Mouse (Mus musculus) brown adipose tissue, adult 24 weeks (tissue): ENCODE results near the gene Ube2f. TPM values are rescaled to one million over a fixed set of nuclear protein-coding genes. Genes with fewer than 3 reads are reported as not detected.

Experiments
- H3K27ac ChIP-seq: fragments of 200-500 bp; replicated peaks from 2 replicates; pipeline ENCODE4 v1.5.1; 2012; ENCODE audit warnings: low read depth, mild to moderate bottlenecking, low read length
- H3K4me1 ChIP-seq: fragments of 200-500 bp; 2 replicates; pipeline ENCODE4 v1.6.1; 2012; ENCODE audit warnings: low read length, mixed read lengths; ENCODE audit not compliant: control insufficient read depth, insufficient read depth, insufficient read length
- H3K4me3 ChIP-seq: fragments of 200-500 bp; 2 replicates; pipeline ENCODE4 v1.5.1; 2012; ENCODE audit warnings: low read depth, mild to moderate bottlenecking, low read length, moderate library complexity; ENCODE audit not compliant: insufficient read depth
- polyA plus RNA-seq: library from polyadenylated mRNA; stranded (reverse); fragments of >200 nt; gene quantifications from 2 replicates; pipeline ENCODE4 v1.2.4, GENCODE M21; 2012; ENCODE audit not compliant: missing spikeins, insufficient read depth, insufficient read length

The Ube2f gene
- polyA plus RNA-seq, 1 experiment, result 74.2 TPM

DNA sequence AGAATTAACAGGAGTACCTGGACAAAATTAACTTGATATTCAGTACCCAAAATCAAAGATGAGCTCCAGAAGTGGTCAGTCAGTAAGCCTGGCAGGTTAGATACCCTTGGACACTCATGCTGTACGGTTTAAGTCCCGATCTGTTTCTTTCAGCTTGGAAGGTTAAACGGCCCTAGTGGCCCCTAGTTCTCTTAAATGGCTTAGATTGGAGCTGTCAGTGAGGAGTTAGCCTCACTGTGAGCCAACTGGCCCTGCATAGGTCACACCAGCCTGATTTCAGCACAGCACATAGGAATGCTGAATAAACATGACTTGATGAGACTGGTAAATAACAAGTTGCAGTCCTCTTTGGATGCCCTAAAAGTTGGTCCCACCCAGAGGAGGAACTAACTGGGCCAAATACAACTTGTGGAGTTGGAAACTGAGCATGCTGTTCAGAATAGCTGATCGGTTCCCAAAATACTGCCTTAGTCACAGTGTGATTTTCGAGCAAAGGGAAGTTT is 1.1 kb downstream of the Ube2f start:
- peaks cover 13% of the 10 kb centered on the region; the same call in 1 of the 2 replicates for H3K4me1 ChIP-seq
- H3K4me3 ChIP-seq, result peak overlapping the region; percentile 88
- peak overlapping the region; percentile 98 for H3K27ac ChIP-seq

DNA sequence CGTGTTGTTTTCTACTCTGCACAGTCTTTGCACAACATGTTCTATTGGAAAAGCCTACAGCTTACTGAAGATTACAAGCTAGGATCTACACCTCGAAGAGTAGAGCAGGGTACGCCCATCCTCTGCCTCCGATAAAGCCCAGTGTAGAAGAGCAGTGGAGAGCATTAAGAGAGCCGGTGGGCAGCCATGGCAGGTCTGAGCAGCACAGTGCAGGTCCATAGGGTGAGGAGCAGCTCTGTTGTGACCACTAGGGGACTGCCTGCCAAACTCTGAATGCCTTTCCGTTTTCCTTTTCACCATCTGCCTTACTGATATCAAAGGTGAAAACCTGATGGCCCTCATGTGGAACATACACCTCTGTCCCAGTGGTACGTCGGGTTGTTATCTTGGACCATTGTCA is 1.8 kb downstream of the Ube2f start:
- Histone ChIP-seq H3K27ac (no peak overlapping the region), H3K4me3 (peak overlapping the region; percentile 34)

DNA sequence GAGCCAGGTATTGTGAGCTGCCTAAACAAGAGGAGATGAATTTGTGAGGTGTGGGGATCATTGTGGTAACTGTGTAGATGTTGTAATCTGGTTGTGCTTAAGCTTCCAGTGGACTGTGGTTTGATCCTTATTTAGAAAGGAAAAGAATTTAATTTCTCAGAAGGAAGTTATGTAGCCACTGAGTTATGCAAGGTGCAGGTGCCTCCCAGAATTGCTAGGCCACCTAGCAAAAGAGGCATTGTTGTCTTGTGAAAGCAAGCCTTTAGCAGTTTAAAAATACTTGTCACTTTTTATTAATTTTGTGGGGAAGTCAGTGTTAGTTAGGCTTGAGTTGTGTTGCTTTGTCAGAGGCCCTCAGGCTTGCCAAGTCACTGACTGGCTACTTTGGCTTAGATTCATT is 7.8 kb downstream of the Ube2f start:
- no peak overlapping the region for H3K27ac ChIP-seq
- peaks cover 9% of the 10 kb centered on the region for H3K4me1 ChIP-seq
- H3K4me3 ChIP-seq, result no peak overlapping the region

More for the DNA sequence above, 1.8 kb downstream of the Ube2f start:
- H3K4me1 ChIP-seq, result peaks cover 13% of the 10 kb centered on the region; the same call in 1 of the 2 replicates

DNA sequence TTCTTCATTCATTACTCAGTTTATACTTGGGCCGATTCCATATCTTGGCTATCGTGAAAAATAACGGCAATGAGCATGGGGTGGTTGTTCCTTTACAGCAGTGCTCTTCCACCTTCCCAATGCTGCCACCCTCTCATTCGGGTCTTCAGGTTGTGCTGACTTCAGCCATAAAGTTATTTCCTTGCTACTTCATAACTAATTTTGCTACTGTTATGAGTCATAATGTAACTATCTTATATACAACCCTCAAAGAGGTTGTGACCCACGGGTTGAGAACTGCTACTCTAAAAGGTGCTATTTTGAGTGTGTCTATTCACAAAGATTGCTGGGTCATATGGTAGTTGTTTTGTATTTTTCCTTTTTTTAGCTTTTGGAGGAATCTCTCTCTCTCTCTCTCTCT is 9.7 kb downstream of the Ube2f start:
- no peak overlapping the region for H3K4me3 ChIP-seq
- peaks cover 5% of the 10 kb centered on the region for H3K4me1 ChIP-seq
- H3K27ac ChIP-seq, result no peak overlapping the region

DNA sequence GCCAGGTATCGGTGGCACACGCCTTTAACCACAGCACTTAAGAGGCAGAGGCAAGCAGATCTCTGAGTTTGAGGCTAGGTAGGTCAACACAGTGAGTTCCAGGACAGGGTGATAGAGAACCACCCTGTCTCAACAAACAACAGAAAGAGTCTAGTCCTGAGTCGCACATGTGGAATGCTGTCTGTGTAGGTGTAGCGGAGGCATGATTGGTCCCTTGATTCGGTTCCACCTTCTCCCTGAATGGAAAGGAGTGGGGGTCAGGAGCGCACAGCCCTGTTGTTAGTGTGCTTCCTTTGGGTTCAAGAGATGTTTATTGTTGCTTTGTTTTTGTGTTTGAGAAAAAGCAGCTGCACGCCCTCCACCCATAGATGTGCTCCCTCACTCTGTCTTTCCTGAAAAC is 12.4 kb downstream of the Ube2f start:
- Histone ChIP-seq H3K27ac (no peak overlapping the region), H3K4me1 (peaks cover under 1% of the 10 kb centered on the region), H3K4me3 (no peak overlapping the region)

DNA sequence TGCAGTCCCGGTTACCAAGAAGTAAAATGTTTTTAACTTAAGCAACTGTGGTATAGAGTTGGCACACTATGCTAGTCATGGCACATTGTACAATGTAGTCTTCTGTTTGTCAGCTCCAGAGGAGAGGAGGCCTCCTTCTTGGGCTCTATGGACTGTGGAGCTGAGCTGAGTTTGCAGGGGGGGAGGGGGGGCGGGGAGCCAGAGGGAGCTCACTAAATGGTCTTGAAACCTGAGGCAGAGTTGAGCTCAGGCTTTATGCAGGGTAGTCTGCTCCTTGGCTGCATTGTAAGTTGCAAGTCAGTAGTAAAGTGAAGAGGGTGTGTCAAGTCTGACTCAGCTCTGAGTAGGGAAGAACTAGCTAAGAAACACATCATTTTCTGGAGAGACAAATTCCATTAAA is 22.2 kb downstream of the Ube2f start:
- Histone ChIP-seq H3K4me1 (no peaks in the 10 kb centered on the region), H3K27ac (no peak overlapping the region), H3K4me3 (no peak overlapping the region)

DNA sequence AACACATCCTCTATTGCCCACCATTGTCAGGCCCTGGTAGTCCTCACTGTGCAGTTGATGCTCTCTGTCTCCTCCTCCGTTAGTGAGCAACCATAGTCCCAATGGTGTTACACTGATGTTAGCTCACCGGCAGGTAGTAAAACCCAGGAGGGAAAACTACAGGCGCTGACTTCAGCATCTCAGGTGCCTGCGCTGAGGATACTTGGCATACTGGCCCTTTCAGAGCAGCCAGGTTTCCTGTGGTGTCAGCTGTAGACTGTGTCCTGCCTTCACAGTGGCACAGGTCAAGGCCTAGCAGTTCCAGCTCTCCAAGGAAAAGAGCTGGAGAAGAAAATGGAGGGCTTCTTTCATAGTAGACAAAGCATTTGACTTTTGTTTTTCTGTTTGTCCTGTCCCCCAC is 26.5 kb downstream of the Ube2f start:
- H3K4me3 ChIP-seq, result no peak overlapping the region
- no peak overlapping the region for H3K27ac ChIP-seq
- H3K4me1 ChIP-seq, result no peaks in the 10 kb centered on the region

DNA sequence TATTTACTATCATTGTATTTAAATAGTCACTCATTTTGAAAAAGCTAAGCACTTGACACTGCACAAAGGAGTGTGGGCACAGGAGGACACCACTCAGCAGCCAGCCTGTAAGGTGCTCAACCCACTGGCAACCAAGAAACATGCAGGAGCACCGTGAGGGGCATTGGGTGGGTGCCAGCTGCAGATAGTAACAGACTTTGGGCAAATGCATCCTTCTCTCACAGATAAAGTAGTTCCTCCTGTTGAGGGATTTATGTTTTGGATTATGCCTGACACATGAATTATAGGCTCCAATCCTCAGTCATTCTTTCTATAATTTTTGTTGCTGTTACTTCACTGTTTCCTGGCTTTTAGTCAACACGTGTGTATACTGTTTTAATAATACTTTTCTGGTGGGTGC is 27.4 kb downstream of the Ube2f start:
- Histone ChIP-seq H3K27ac (no peak overlapping the region), H3K4me3 (no peak overlapping the region), H3K4me1 (no peaks in the 10 kb centered on the region)

DNA sequence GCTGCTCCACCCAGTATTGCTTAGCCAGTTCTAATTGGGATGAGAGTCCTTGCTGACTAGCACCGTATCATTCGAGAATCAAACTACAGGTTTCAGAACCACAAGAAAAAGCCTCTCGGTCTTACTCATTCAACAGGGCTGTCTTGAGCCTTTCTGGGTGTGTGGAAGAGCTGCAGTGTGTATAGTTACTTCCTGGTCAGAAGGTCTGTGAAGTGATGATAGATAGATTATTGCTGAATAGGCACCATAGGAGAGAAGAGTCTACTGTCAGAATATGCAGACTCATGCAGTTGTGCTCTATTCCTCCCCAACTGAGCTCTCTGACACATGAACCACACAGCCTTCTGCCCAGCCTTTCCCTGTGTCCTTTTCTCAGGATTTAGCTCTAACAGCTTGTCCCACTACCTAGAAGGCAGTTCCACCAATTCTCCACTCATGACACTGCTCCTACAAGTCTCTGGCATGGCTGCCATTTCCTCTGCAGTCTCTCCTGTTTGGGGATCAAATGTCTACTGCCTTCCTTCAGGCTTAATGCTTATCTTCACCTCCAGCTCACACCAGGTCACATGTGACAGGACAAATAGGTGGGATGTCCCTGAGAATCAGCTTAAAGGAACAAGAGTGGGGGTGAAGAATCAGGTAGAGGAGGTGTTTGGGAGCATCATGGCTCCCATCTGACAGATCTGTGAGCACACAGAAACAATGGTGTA is 28.5 kb downstream of the Ube2f start:
- H3K4me1 ChIP-seq, result no peaks in the 10 kb centered on the region
- H3K4me3 ChIP-seq, result no peak overlapping the region
- H3K27ac ChIP-seq, result no peak overlapping the region

DNA sequence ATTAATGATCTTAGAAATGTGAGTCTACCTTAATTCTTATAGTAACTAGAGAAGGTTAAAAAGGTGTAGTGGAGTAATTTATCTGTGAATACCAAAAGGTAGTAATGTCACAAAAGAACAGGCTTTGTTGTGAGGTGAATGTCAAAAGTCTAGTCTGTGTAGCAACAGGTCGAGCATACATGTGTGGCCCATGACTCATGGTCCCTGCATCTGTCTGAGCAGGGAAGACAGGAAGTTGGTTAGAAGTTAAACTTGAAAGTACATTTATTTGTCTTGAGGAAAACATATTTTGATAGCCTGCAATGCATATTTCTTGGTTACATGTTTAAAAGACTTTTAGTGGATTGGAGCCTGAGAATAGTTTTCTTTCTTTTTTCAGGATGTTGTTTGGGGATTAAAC is 29.0 kb downstream of the Ube2f start:
- no peaks in the 10 kb centered on the region for H3K4me1 ChIP-seq
- no peak overlapping the region for H3K27ac ChIP-seq
- H3K4me3 ChIP-seq, result no peak overlapping the region

DNA sequence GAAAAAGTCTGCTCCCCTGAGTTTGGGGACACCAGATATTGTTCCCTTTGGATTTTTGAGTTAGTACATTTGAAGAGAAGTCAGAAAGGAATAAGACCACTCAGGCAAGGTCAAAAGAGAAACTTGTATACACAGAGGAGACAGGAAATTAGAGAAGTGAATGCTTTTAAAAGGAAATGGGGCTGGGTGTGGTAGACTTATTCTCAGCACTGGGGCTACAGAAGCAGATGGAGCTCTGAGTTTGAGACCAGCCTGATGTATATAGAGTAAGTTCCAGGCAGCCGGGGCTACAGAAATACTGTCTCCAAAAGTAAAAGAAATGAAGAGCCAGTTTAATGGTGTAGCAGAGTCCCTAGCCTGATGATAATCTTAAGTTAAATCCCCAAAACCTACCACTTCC is 32.5 kb downstream of the Ube2f start:
- Histone ChIP-seq H3K4me1 (no peaks in the 10 kb centered on the region), H3K4me3 (no peak overlapping the region), H3K27ac (no peak overlapping the region)

DNA sequence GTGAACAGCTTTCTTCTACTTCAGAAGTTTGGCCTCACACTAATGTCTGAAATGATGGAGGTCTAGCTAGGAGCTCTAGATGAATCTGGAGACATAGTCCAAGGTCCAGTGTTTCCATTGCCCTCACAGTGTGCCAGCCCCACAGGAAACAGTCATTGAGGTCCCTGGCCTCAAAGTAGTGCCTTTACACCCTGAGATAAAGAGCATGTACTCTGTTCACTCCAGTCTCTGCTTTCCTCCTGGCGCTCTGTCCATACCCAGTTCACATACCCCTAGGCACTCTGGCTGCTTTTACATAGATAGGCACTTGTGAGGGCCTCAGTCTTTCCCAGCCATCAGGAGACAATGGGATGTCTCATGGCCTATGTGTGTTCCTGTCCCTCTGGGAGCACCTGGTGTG is 39.3 kb downstream of the Ube2f start:
- Histone ChIP-seq H3K27ac (no peak overlapping the region), H3K4me1 (no peaks in the 10 kb centered on the region), H3K4me3 (no peak overlapping the region)

DNA sequence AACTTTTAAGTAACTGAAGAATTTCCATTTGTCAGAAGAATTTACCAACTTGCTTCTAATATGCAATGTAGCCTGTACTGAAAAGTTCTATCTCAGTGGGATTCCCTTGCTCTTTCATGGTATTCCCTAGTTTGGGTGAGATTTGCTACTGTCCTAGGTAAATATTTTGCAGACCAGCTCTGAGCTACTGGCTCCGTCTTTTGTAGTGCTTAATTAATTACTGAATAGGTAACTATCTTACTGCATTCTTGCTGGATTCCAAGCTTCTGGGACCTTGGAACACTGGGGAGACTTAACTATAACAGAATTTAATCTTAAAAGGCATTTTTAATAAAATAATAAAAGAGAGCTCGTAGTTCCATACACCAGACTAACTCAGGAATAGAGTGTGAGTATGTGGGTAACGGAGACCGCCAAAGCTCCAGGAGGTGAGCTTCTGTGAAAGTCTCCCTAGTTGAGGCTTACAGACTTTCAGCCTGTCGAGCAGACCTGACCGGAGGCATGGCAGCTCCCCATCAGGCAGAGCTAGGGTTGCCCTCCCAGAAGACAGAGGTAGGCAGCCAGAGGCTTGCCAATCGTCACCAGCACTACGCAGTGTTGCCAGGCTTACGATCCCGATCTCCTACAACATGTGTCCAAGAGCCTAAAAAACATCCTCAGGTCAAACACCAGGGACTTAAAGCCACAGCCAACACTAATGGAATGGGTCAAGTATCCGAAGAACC is 42.2 kb downstream of the Ube2f start:
- no peak overlapping the region for H3K4me3 ChIP-seq
- no peaks in the 10 kb centered on the region for H3K4me1 ChIP-seq
- H3K27ac ChIP-seq, result no peak overlapping the region

DNA sequence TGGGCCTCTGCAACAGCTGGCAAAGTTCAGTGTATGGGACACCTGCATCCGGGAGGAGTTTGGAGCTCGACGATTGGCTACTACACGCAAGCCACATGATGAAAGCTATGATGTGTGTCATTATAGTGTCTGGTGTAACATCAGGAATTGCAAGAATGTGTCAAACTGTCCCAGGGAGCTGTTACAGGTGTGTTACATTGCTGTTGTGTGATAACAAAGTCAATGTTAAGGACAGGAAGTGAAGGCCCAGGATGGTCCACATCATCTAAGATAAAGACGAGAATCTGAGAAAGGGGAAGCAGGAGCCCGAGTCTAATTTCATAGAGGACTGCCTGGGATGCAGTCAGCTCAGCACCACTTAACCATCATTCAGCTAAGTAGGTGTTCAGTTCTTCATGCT is 45.4 kb downstream of the Ube2f start:
- Histone ChIP-seq H3K4me3 (no peak overlapping the region), H3K4me1 (peaks cover 5% of the 10 kb centered on the region; the same call in 1 of the 2 replicates)

DNA sequence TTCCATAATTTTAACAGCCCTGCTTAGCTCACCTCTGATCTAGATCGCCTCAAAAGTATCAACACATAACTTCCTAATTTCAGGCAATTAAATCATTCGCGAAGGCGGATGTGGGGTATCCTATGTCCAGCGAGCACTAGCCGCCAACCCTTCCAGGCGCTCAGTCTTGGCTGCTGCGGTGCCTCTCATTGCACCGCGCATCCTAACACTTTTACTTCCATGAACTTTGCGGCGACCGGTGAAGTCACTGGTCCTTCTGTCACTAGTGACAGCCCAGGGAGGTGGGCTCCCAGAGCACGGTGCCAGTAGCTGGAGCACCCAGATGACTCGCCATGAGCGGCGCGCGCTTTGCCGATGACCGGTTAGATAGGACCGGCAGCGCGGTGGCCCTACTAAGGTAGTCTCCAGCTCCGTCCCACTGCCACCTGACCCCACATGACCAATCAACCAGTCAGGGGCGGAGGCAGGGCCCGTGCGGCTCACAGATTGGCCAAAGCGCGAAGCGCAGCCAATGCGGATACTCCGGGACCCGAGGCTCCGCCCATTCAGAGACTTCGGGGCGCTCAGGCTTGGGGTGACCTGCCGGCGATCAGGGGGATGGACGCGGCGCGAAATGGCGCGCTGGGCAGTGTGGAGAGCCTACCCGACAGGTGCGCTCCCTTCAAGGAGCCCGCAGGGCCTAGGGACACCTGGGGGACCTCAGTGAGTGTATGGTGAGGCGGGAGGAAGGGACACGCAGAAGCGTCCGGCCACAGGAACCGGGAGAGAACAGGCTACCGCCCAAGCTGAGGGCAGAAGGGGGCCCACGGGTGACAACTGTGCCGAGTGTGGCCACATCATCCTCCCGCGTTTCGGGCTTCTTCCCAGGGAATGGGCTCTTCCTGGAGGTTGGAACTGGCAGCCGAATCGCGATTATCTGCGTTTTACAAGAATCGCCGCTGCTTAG is 48.0 kb downstream of the Ube2f start, which contains the start of gene Scly:
Gene Scly, plus strand, starts transcription at position 540 of the 946 bp plus-strand sequence.
- H3K4me1 ChIP-seq, result peaks cover 5% of the 10 kb centered on the region; the same call in 1 of the 2 replicates
- H3K27ac ChIP-seq, result peak within 1 kb of the TSS; percentile 72
- peak within 1 kb of the TSS; percentile 95 for H3K4me3 ChIP-seq

More for the DNA sequence above, 45.4 kb downstream of the Ube2f start:
- H3K27ac ChIP-seq, result no peak overlapping the region
